Mouse (Mus musculus): ENCODE measurements at regions not wholly inside any gene's neighbourhood (a gene's known extent, or its start where the extent isn't known, plus 50 kb on each side); places are given as distances from the start of the nearest gene placed in this dataset.
A peak's percentile ranks its signal among the peaks of the same experiment; 100 is the strongest.

DNA sequence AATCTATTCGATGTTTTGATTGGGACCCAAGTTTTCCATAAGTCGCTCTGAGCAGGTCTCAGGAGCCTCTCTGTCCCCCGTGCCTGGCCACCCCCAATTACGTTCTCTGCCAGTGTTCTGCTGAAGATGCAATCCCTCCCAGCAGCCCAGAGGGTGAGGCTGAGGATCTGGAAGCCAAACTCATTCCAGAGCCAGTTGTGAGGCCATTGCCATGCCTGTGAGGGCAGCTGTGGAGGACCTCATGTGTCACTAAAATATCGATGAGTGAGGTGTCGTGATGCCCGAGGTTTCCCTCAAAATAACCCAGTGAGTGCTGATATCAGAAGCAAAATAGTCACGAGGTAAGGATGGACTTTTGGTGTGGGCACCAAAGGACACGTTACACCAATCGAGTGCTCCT, 93.1 kb upstream of the Mvb12b start:
- Histone ChIP-seq H3K9ac (no peak overlapping the region), H3K36me3 (ENCODE audit: poor library complexity, severe bottlenecking) (no peaks in the 10 kb centered on the region), H3K27ac (no peak overlapping the region), H3K4me1 (peaks cover 21% of the 10 kb centered on the region), H3K4me3 (no peak overlapping the region), H3K27me3 (0 out of 2 replicates have a peak, but pooled peaks cover 8% of the 10 kb centered on the region), H3K4me2 (no peak overlapping the region), H3K9me3 (replicated peaks) (no peaks in the 10 kb centered on the region)
- no peak for ATAC-seq
- WGBS, result 83% methylated on average over 10 of the region's 10 CpGs

DNA sequence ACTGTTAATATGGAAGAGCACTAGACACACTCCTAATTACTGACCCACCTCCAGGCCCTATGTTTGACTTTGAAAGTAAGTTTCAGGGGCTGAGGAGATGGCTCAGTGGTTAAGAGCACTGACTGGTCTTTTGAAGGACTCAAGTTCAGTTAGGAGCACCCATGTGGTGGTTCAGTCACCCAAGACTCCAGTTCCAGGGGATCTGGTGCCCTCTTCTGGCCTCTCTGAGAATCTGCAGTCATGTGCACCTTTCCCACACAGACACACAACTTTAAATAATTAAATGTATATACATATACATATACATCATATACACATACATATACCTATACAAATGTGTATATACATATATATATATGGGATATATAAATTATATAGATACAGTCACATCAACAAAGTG, 91.5 kb upstream of the Mvb12b start:
- Histone ChIP-seq H3K4me1 (peaks cover 29% of the 10 kb centered on the region), H3K27me3 (0 out of 2 replicates have a peak, but pooled peaks cover 10% of the 10 kb centered on the region), H3K36me3 (ENCODE audit: poor library complexity, severe bottlenecking) (no peaks in the 10 kb centered on the region), H3K4me3 (no peak overlapping the region), H3K9me3 (replicated peaks) (no peaks in the 10 kb centered on the region), H3K4me2 (no peak overlapping the region), H3K9ac (no peak overlapping the region), H3K27ac (no peak overlapping the region)
- ATAC-seq, result no peak

GRCm38 (mm10) chr2:33978550-33978949, 90.8 kb upstream of the Mvb12b start:
- Histone ChIP-seq H3K4me1 (peaks cover 34% of the 10 kb centered on the region), H3K9me3 (replicated peaks) (no peaks in the 10 kb centered on the region), H3K4me3 (no peak overlapping the region), H3K27me3 (0 out of 2 replicates have a peak, but pooled peaks cover 15% of the 10 kb centered on the region), H3K4me2 (no peak overlapping the region), H3K9ac (no peak overlapping the region), H3K36me3 (ENCODE audit: poor library complexity, severe bottlenecking) (no peaks in the 10 kb centered on the region), H3K27ac (no peak overlapping the region)
- ATAC-seq, result no peak
- 86% methylated on average over 4 of the region's 4 CpGs for WGBS

DNA sequence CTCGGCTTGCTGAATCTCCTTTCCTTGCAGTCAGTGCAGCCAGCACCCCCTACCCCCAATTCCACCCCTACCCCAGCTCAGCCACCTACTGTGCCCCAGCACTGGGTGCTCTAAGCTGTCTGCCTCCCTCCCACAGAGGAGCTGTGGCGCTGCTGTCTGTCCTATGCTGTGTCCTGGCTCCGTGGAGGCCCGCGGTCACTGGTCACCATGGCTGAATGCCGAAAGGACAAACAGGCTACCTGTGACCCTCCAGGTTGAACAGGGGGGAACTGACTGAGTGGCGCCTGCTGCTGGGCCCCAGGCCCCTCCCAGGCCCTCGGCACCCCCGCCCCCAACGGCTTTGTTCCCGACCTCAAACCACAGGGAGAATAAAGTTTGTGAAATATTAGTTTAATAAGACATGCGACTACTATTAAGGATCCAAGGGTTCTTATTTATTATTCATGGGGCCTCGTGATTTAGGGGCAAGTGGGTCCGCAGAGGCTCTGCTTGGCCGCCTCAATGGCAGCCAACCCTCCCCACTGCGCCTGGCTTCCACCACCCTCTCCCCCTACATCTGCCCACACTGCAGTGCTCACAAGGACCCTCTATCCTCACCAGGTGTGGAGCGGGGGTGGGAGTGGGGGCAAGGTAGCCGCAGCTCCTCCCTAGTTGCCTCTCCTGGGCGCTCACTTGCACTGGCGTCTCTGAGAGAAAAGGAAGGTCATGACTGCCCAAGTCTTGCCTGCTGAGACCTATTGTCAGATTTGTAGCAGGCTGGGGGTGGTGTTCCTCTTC, 90.0 kb upstream of the Mvb12b start:
- Histone ChIP-seq H3K4me2 (no peak overlapping the region), H3K9ac (no peak overlapping the region), H3K4me1 (peaks cover 27% of the 10 kb centered on the region), H3K9me3 (replicated peaks) (no peaks in the 10 kb centered on the region), H3K4me3 (no peak overlapping the region), H3K36me3 (ENCODE audit: poor library complexity, severe bottlenecking) (no peaks in the 10 kb centered on the region), H3K27me3 (0 out of 2 replicates have a peak, but pooled peaks cover 13% of the 10 kb centered on the region), H3K27ac (no peak overlapping the region)
- WGBS, result 80% methylated on average over 20 of the region's 20 CpGs
- ATAC-seq, result no peak

GRCm38 (mm10) chr2:33977151-33977550, 89.4 kb upstream of the Mvb12b start:
- WGBS, result 88% methylated on average over 5 of the region's 5 CpGs
- no peak overlapping the region for H3K27ac ChIP-seq
- H3K9me3 ChIP-seq (replicated peaks), result no peaks in the 10 kb centered on the region
- H3K4me1 ChIP-seq, result peaks cover 21% of the 10 kb centered on the region
- no peak overlapping the region for H3K4me2 ChIP-seq
- H3K9ac ChIP-seq, result no peak overlapping the region
- ATAC-seq, result no peak
- 0 out of 2 replicates have a peak, but pooled peaks cover 12% of the 10 kb centered on the region for H3K27me3 ChIP-seq
- no peaks in the 10 kb centered on the region for H3K36me3 ChIP-seq (ENCODE audit: poor library complexity, severe bottlenecking)
- no peak overlapping the region for H3K4me3 ChIP-seq

DNA sequence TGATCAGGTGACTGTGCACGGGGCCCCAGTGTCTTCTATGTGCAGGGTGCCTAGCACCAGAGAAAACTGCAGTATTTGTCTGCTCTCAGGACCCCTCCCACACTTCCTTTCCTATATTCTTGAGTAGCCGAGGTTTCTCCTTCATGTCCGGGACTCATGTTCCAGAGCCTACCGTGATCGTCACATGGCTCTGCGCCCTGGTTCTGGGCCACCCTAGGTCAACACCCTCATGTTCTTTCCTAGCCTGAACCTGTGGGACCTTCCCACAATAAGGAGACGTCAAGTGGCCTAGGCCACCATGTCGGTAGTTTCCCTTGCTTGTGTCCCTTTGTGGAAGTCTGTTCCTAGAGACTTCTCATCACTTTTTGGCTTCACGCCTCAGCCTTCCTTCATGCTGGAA, 88.4 kb upstream of the Mvb12b start:
- Histone ChIP-seq H3K9me3 (replicated peaks) (no peaks in the 10 kb centered on the region), H3K27ac (no peak overlapping the region), H3K36me3 (ENCODE audit: poor library complexity, severe bottlenecking) (no peaks in the 10 kb centered on the region), H3K27me3 (peaks cover 7% of the 10 kb centered on the region; the same call in 1 of the 2 replicates), H3K9ac (no peak overlapping the region), H3K4me1 (peaks cover 17% of the 10 kb centered on the region), H3K4me3 (no peak overlapping the region), H3K4me2 (no peak overlapping the region)
- WGBS, result 93% methylated on average over 9 of the region's 9 CpGs
- ATAC-seq, result no peak

- no peak overlapping the region for H3K9ac ChIP-seq
- no peaks in the 10 kb centered on the region for H3K36me3 ChIP-seq (ENCODE audit: poor library complexity, severe bottlenecking)
- no peaks in the 10 kb centered on the region for H3K9me3 ChIP-seq (replicated peaks)
- no peak overlapping the region for H3K4me3 ChIP-seq
- peaks cover 7% of the 10 kb centered on the region; the same call in 1 of the 2 replicates for H3K27me3 ChIP-seq
- ATAC-seq, result no peak
- WGBS, result 80% methylated on average over 14 of the region's 14 CpGs
- no peak overlapping the region for H3K27ac ChIP-seq
- H3K4me1 ChIP-seq, result peaks cover 17% of the 10 kb centered on the region
- no peak overlapping the region for H3K4me2 ChIP-seq
These were observed 87.8 kb upstream of the Mvb12b start for GRCm38 (mm10) chr2:33975423-33976127.

DNA sequence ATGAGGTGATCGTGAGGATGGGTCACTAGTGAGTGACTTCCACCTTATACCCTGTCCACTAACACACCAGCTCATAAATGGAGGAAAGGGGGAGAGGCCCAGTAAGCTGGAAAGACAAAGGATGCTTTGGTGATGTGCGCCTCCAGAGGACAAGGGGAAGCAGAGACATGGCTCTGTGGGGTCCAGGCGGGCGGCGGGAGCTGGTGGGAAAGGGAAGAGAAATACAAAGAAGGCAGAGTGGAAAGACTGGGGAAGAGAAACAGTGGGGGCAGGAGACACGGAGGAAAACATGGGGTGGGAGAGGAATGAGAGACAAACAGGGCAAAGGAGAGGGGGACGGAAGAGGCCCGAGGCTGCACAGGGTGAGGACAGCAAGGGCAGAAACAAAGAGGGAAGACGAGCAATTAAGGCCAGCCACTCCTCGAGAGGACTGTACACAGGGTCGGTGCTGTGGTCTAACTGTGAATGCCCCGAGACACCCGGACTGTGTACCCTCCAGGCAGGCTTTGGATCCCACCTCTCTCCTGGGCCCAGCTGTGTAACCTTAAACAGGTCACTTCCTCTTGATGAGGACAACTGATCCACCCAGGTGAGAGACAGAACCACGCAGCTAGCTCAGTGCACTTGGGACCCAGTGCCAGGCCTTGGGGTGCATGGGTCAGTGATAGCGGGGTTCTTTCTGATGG, 87.1 kb upstream of the Mvb12b start:
- Histone ChIP-seq H3K4me1 (peaks cover 17% of the 10 kb centered on the region), H3K9ac (peak overlapping the region; percentile 9; the same call in 1 of the 2 replicates), H3K4me3 (no peak overlapping the region), H3K27ac (no peak overlapping the region), H3K9me3 (replicated peaks) (no peaks in the 10 kb centered on the region), H3K36me3 (ENCODE audit: poor library complexity, severe bottlenecking) (no peaks in the 10 kb centered on the region), H3K27me3 (peaks cover 7% of the 10 kb centered on the region; the same call in 1 of the 2 replicates), H3K4me2 (no peak overlapping the region)
- WGBS, result 48% methylated on average over 15 of the region's 15 CpGs
- no peak for ATAC-seq

GRCm38 (mm10) chr2:33974031-33974430, 86.3 kb upstream of the Mvb12b start:
- Histone ChIP-seq H3K27me3 (peaks cover 7% of the 10 kb centered on the region; the same call in 1 of the 2 replicates), H3K9me3 (replicated peaks) (no peaks in the 10 kb centered on the region), H3K4me1 (peaks cover 17% of the 10 kb centered on the region), H3K4me2 (no peak overlapping the region), H3K9ac (peak overlapping the region; percentile 9; the same call in 1 of the 2 replicates), H3K4me3 (no peak overlapping the region), H3K27ac (peak overlapping the region; percentile 40), H3K36me3 (ENCODE audit: poor library complexity, severe bottlenecking) (no peaks in the 10 kb centered on the region)
- no peak for ATAC-seq
- WGBS, result 85% methylated on average over 3 of the region's 3 CpGs

- ATAC-seq, result peak; percentile 91
- Histone ChIP-seq H3K27me3 (peaks cover 12% of the 10 kb centered on the region; the same call in 1 of the 2 replicates), H3K36me3 (ENCODE audit: poor library complexity, severe bottlenecking) (no peaks in the 10 kb centered on the region), H3K4me1 (peaks cover 17% of the 10 kb centered on the region), H3K9ac (no peak overlapping the region), H3K4me2 (no peak overlapping the region), H3K4me3 (no peak overlapping the region), H3K27ac (no peak overlapping the region), H3K9me3 (replicated peaks) (no peaks in the 10 kb centered on the region)
- 71% methylated on average over 4 of the region's 4 CpGs for WGBS
These were observed 85.6 kb upstream of the Mvb12b start for GRCm38 (mm10) chr2:33973213-33973834.

- WGBS, result 33% methylated on average over 7 of the region's 7 CpGs
- Histone ChIP-seq H3K9me3 (replicated peaks) (no peaks in the 10 kb centered on the region), H3K4me2 (peak overlapping the region; percentile 36), H3K9ac (no peak overlapping the region), H3K4me3 (no peak overlapping the region), H3K4me1 (peaks cover 57% of the 10 kb centered on the region), H3K27me3 (peaks cover 13% of the 10 kb centered on the region; the same call in 1 of the 2 replicates), H3K36me3 (ENCODE audit: poor library complexity, severe bottlenecking) (no peaks in the 10 kb centered on the region), H3K27ac (peak overlapping the region; percentile 82)
- ATAC-seq, result peak; percentile 76
These were observed 79.3 kb upstream of the Mvb12b start for GRCm38 (mm10) chr2:33966984-33967421.
